Mouse (Mus musculus) midbrain, embryonic 14.5 days (tissue): ENCODE results near the gene Clic5. TPM values are rescaled to one million over a fixed set of nuclear protein-coding genes. Genes with fewer than 3 reads are reported as not detected.

ENCODE experiments used
- ATAC-seq: fragments of 200-750 bp; cut with Nextera tagmentation; 2 replicates; pipeline ENCODE4 v1.8.0; 2017; ENCODE audit warnings: moderate number of reproducible peaks, moderate library complexity; ENCODE audit not compliant: low FRiP score, low TSS enrichment
- DNase-seq: peaks from one replicate; pipeline ENCODE4 v3.0.0-alpha.2; 2015
- H3K27ac ChIP-seq: fragments of 300-500 bp; sonication (generic); replicated peaks from 2 replicates; pipeline ENCODE4 v1.5.1; 2014; ENCODE audit warnings: mild to moderate bottlenecking, low read depth, low read length, moderate library complexity
- H3K27me3 ChIP-seq: fragments of 300-500 bp; sonication (generic); 2 replicates; pipeline ENCODE4 v1.6.1; 2014; ENCODE audit warnings: low read length, control low read depth, mixed read lengths; ENCODE audit not compliant: control insufficient read depth, insufficient read depth
- H3K36me3 ChIP-seq: fragments of 300-500 bp; sonication (generic); 2 replicates; pipeline ENCODE4 v1.6.1; 2014; ENCODE audit warnings: low read length, control low read depth; ENCODE audit not compliant: control insufficient read depth, insufficient read depth
- H3K4me1 ChIP-seq: fragments of 300-500 bp; sonication (generic); 2 replicates; pipeline ENCODE4 v1.6.1; 2014; ENCODE audit warnings: mild to moderate bottlenecking, antibody characterized with exemption, low read length, control low read depth; ENCODE audit not compliant: control insufficient read depth, insufficient read depth
- H3K4me2 ChIP-seq: fragments of 300-500 bp; sonication (generic); 2 replicates; pipeline ENCODE4 v1.6.1; 2014; ENCODE audit warnings: mild to moderate bottlenecking, low read length, moderate library complexity
- H3K4me3 ChIP-seq: fragments of 300-500 bp; sonication (generic); replicated peaks from 2 replicates; pipeline ENCODE4 v1.5.1; 2014; ENCODE audit warnings: low read depth, low read length
- H3K9ac ChIP-seq: fragments of 300-500 bp; sonication (generic); replicated peaks from 2 replicates; pipeline ENCODE4 v1.6.1; 2014; ENCODE audit warnings: mild to moderate bottlenecking, low read length, moderate library complexity
- H3K9me3 ChIP-seq: fragments of 300-500 bp; sonication (generic); 2 replicates; pipeline ENCODE4 v1.6.1; 2016; ENCODE audit warnings: low read length, control low read depth, mixed read lengths; ENCODE audit not compliant: control insufficient read depth
- WGBS: fragments of 180-500 bp; shearing (Covaris S2); extraction: QIAGEN DNeasy Blood & Tissue Kit; methylation state at CpG from one replicate; pipeline ENCODE4 v1.1.7; 2014; 5-methylcytosine and 5-hydroxymethylcytosine counted together
- polyA plus RNA-seq: library from polyadenylated mRNA; unstranded; fragments of >200 nt; fragmentation: Nextera tagmentation; extraction: Ambion mirVana; gene quantifications from 2 replicates; pipeline ENCODE4 v1.2.1, GENCODE M21; 2014

Gene Clic5
- polyA plus RNA-seq, 1 experiment from 2014 or later, result 0.71 TPM

DNA sequence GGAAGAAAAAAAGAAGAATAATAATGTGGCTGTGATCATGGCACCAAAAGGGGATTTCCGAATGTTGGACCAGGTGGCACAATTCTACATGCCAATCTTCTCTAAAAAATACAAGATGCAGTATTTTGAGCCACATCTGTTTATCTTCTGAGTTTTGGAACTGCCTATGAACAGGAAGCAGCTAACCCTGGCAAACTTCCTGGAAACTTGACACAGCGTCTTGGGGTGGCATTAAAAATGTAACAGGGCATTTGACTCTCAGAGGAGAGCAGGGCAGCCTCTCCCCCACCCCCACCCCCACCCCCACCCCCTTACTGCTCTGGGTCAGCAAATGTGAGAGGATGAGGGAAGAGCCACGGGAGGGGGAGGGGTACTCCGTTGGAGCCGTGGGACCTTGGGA, 25.9 kb upstream of the Clic5 start:
- no peaks in the 10 kb centered on the region for H3K36me3 ChIP-seq
- DNase-seq (no peak), ATAC-seq (no peak)
- no peak overlapping the region for H3K9ac ChIP-seq
- no peak overlapping the region for H3K27ac ChIP-seq
- no peaks in the 10 kb centered on the region for H3K9me3 ChIP-seq
- 54% methylated on average over 5 of the region's 5 CpGs for WGBS
- H3K4me2 ChIP-seq, result no peak overlapping the region
- no peaks in the 10 kb centered on the region for H3K27me3 ChIP-seq
- no peak overlapping the region for H3K4me3 ChIP-seq
- no peaks in the 10 kb centered on the region for H3K4me1 ChIP-seq

DNA sequence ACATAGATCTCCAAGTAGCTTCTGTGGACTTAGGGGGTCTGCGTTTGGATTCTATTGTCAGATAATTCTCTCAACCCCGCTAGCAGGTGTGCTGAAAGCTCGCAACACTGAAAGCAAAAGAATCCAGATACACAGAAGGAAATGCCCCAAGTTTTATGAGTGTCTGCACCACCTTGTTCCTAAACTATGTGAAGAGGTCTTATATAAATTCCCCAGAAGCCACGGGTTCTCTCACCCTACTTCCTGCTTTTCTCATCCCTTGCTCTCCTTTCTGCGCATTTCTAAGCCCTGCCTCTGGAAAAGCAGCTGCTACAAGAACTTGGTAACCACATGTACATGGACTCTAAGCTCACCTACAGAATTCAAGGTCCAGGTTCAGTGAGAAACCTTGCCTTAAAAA, 25.4 kb upstream of the Clic5 start:
- no peak for ATAC-seq
- H3K4me3 ChIP-seq, result no peak overlapping the region

DNA sequence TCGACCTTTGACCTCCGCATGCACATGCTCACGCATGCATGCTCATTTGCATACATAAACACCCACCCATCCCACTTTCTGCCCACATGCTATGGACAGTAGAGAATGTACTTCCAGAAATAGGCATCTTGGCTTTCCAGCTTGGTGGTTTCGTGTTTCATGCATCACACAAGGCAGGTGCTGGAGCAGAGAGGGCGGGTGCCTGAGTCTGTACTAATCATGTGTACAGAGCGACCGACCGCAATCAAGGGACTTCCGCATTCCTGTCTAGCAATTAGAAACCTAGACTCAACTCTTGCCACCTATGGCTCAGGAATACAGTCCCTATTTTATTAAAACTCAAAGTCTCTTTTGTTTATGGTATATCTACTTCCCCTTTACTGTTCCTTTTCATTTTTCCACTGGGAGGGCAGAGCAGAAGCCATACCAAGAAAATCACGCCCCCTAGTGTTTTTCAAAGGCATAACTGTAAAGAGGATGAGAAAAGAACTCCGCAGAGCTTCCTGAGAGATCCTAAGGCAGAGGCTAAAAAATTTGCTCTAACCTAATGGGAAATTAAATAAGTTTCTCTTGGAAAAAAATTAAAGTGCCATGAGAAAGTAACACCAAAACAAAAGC, 22.5 kb upstream of the Clic5 start:
- WGBS, result 84% methylated on average over 11 of the region's 11 CpGs
- H3K27me3 ChIP-seq, result no peaks in the 10 kb centered on the region

More for the DNA sequence above, 25.4 kb upstream of the Clic5 start:
- Histone ChIP-seq H3K27me3 (no peaks in the 10 kb centered on the region), H3K36me3 (no peaks in the 10 kb centered on the region), H3K9me3 (no peaks in the 10 kb centered on the region), H3K9ac (no peak overlapping the region), H3K4me2 (no peak overlapping the region), H3K4me1 (no peaks in the 10 kb centered on the region), H3K27ac (no peak overlapping the region)
- 78% methylated on average over 5 of the region's 5 CpGs for WGBS
- no peak for DNase-seq

DNA sequence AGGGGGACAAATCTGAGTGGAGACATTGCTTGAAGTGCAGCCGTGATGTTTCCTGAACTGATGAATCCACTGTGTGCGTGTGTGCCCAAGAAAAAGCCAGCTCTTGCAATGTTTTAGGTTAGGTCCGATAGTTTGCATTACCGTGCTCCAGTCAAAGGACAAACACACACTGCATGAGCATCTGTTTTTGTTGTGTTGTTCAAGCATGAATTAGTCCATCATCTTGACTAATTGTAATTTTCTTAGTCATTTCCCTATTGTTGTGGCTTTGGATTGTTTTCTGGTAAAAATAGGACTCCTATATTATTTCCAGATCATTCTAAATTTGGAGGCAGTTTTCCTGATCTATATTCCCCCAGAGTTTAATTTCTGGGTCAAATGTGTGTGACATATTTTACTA, 18.7 kb upstream of the Clic5 start:
- no peak overlapping the region for H3K9ac ChIP-seq
- no peaks in the 10 kb centered on the region for H3K9me3 ChIP-seq
- H3K4me2 ChIP-seq, result no peak overlapping the region
- H3K27ac ChIP-seq, result no peak overlapping the region
- H3K27me3 ChIP-seq, result no peaks in the 10 kb centered on the region
- WGBS, result 92% methylated on average over 4 of the region's 4 CpGs
- H3K4me1 ChIP-seq, result no peaks in the 10 kb centered on the region
- no peak for DNase-seq
- H3K4me3 ChIP-seq, result no peak overlapping the region
- no peaks in the 10 kb centered on the region for H3K36me3 ChIP-seq
- ATAC-seq, result no peak

More for the DNA sequence above, 22.5 kb upstream of the Clic5 start:
- Histone ChIP-seq H3K36me3 (no peaks in the 10 kb centered on the region), H3K27ac (no peak overlapping the region), H3K4me3 (no peak overlapping the region), H3K9me3 (no peaks in the 10 kb centered on the region), H3K4me2 (no peak overlapping the region), H3K4me1 (no peaks in the 10 kb centered on the region), H3K9ac (no peak overlapping the region)
- DNase-seq (no peak), ATAC-seq (no peak)

DNA sequence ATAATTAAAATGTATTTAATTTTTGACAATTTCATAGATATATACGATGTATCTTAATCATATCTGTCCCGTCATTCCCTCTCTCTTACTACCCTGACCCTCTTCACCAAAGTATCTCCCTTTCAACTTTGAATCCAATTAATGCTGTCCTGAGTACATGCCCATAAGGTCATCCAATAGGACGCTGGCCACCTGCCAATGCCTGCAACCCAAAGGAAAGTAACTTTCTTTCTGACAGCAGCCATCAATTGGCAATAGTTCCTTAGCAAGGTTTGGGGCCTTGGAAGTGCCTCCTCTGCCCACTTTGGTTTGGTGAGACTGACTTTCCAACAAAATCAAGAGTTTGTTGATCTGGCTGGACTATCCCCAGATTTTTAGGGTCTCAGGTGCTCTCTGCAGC, 18.1 kb upstream of the Clic5 start:
- Histone ChIP-seq H3K4me3 (no peak overlapping the region), H3K4me2 (no peak overlapping the region), H3K27me3 (no peaks in the 10 kb centered on the region), H3K9ac (no peak overlapping the region), H3K9me3 (no peaks in the 10 kb centered on the region), H3K27ac (no peak overlapping the region), H3K36me3 (no peaks in the 10 kb centered on the region), H3K4me1 (no peaks in the 10 kb centered on the region)
- no peak for DNase-seq
- 90% methylated on average over 3 of the region's 3 CpGs for WGBS
- no peak for ATAC-seq

DNA sequence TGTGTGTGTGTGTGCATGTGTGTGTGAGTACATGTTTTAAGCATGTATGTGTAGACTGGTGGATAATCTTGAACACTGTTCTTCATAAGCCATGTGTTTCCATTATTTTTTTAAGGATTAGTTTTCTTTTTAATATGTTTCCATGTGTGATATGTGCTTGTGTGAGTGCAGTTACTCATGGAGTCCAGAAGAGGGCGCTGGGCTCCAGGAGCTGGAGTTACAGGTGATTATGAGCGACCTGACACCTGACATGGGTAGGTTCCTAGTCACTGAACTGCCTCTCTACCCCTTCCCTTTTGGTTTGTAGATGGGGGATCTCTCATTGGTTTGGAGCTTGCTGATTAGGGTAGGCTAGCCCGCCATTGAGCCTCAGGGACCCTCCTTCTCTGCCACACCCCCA, 16.5 kb upstream of the Clic5 start:
- no peak overlapping the region for H3K4me2 ChIP-seq
- no peak overlapping the region for H3K4me3 ChIP-seq
- no peaks in the 10 kb centered on the region for H3K9me3 ChIP-seq
- 43% methylated on average over 3 of the region's 3 CpGs for WGBS
- H3K9ac ChIP-seq, result no peak overlapping the region
- H3K27ac ChIP-seq, result no peak overlapping the region
- no peaks in the 10 kb centered on the region for H3K4me1 ChIP-seq
- no peaks in the 10 kb centered on the region for H3K27me3 ChIP-seq
- ATAC-seq (no peak), DNase-seq (no peak)
- no peaks in the 10 kb centered on the region for H3K36me3 ChIP-seq

DNA sequence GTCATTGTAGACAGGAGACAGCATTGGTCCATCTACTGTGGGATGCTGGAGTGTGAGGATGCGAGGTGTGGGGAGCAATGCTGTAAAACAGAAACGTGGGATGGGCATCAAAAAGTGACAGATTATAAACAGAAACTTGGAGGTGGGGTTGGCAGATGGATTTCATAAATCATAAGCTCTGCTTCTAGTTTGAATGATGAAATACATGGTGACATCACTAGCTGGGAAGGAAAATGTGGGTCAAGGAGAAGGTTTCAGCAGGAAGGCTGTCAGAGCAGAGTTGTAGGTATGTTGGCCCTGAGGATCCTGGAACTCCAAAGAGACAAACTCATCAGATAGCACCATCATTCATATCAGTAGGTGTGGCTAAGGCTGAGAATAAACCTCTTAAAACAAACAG, 15.0 kb upstream of the Clic5 start:
- Histone ChIP-seq H3K27ac (no peak overlapping the region), H3K27me3 (no peaks in the 10 kb centered on the region), H3K9ac (no peak overlapping the region), H3K4me3 (no peak overlapping the region), H3K4me2 (no peak overlapping the region), H3K4me1 (no peaks in the 10 kb centered on the region), H3K9me3 (no peaks in the 10 kb centered on the region), H3K36me3 (no peaks in the 10 kb centered on the region)
- DNase-seq (no peak), ATAC-seq (no peak)
- WGBS, result 74% methylated on average over 2 of the region's 2 CpGs

DNA sequence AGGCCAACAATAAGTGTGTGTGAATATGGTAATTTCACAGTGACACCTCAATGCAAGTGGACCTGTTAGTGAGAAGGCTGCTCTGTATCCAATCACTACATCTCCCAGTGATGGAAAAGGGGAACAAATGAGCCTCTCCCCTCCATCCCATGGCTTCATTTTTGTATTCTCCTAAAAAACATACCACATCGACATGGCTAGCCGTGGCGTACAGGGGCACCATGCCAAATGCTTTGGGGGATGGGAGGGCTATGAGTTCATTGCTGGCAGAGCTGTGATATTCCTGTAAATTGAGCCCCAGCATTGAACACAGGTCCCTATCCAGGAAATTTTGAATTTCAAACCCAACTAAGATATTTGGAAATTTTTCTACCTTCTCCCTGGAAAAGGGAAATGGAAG, 11.1 kb upstream of the Clic5 start:
- H3K9ac ChIP-seq, result no peak overlapping the region
- H3K27me3 ChIP-seq, result no peaks in the 10 kb centered on the region
- 92% methylated on average over 3 of the region's 3 CpGs for WGBS
- no peak overlapping the region for H3K27ac ChIP-seq
- no peak for DNase-seq
- H3K4me3 ChIP-seq, result no peak overlapping the region
- H3K4me1 ChIP-seq, result no peaks in the 10 kb centered on the region
- no peaks in the 10 kb centered on the region for H3K36me3 ChIP-seq
- H3K4me2 ChIP-seq, result no peak overlapping the region
- no peaks in the 10 kb centered on the region for H3K9me3 ChIP-seq
- ATAC-seq, result no peak

DNA sequence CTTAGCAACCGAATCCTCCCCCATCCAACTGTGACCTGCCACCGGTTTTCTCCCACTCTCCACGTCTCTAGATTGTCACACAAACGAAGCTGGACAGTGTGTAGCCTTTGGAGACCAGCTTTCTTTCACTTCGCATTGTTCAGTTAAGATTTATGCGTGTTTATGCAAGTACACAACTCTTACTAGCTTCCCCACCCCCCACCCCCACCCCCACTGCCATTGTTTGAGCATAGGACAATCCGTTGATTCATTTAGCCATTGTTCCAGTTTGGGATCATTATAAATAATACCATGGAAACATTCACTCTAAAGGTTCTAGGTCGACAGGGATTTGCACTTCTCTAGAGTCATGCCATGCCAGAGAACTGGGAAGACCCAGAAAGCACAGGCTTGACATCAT, 7.0 kb upstream of the Clic5 start:
- H3K27ac ChIP-seq, result no peak overlapping the region
- no peak for DNase-seq
- no peak overlapping the region for H3K9ac ChIP-seq
- H3K4me3 ChIP-seq, result no peak overlapping the region
- no peak overlapping the region for H3K4me2 ChIP-seq
- no peak for ATAC-seq
- H3K9me3 ChIP-seq, result no peaks in the 10 kb centered on the region
- no peaks in the 10 kb centered on the region for H3K27me3 ChIP-seq
- 49% methylated on average over 8 of the region's 8 CpGs for WGBS
- H3K4me1 ChIP-seq, result no peaks in the 10 kb centered on the region
- H3K36me3 ChIP-seq, result no peaks in the 10 kb centered on the region
